Mouse (Mus musculus): ENCODE data around the gene Map1lc3b. TPM values are rescaled to one million over a fixed set of nuclear protein-coding genes. Genes with fewer than 3 reads are reported as not detected.
A peak's percentile ranks its signal among the peaks of the same experiment; 100 is the strongest.

Gene Map1lc3b
- polyA plus RNA-seq, 1 experiment, result 26.5 TPM

DNA sequence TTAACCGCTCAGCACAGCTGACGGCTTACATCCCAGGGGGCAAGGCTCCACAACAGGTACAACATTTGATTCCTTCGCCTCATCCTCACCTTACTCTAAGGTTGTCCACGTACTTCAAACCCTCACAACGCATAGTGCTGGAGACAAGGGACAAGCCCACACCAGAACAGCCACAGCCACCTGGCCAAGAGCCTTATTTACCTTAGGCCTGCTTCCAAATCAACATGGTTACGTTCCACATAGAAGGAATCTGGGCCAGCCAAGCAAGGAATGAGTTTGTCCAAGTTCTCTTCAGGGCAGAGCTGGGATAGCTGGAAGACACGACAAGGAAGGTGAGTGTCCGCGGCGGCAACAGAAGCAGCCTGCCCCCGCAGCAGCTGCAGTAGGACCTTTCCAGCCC is 19.8 kb downstream of the Map1lc3b start:
- Histone ChIP-seq H3K27me3 (ENCODE audit: control insufficient read depth, insufficient read depth, low read length) (no peaks in the 10 kb centered on the region), H3K27ac (ENCODE audit: control insufficient read depth, insufficient read depth, low read depth, low read length) (no peak overlapping the region), H3K36me3 (ENCODE audit: control insufficient read depth, insufficient read depth, low read length) (no peaks in the 10 kb centered on the region; the same call in none of the 2 replicates), H3K4me3 (ENCODE audit: control insufficient read depth, low read depth, low read length) (no peak overlapping the region), H3K4me1 (ENCODE audit: control insufficient read depth, insufficient read depth, low read length) (peaks cover 2% of the 10 kb centered on the region)
- TF ChIP-seq POLR2A (IDR thresholded peaks at IDR 0.05; ENCODE audit: control insufficient read depth, low read depth, low read length), result no peak
- no peak for TF ChIP-seq CTCF (IDR thresholded peaks at IDR 0.05; ENCODE audit: control insufficient read depth, insufficient read depth, insufficient replicate concordance, low read depth, low read length)

DNA sequence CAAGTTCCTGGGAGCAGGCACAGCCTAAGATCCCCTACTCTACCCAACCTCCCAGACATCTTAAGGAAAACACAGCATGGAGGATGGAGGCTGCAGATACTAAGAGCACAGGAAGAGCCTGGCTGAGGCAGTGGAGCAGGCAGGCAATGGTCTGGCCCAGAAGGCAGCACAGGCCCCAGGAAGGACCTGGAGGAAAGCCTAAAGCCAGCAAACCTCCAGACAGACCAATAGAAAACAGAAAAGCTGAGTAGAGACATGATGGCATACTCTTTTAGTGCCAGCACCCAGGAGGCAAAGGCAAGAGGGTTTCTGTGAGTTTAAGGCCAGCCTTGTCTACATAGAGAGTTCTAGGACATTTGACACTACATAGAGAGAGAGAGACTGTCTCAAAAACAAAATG is 23.3 kb downstream of the Map1lc3b start:
- no peak overlapping the region for H3K27ac ChIP-seq (ENCODE audit: control insufficient read depth, insufficient read depth, low read depth, low read length)
- H3K36me3 ChIP-seq (ENCODE audit: control insufficient read depth, insufficient read depth, low read length), result no peaks in the 10 kb centered on the region; the same call in none of the 2 replicates
- no peaks in the 10 kb centered on the region for H3K27me3 ChIP-seq (ENCODE audit: control insufficient read depth, insufficient read depth, low read length)

DNA sequence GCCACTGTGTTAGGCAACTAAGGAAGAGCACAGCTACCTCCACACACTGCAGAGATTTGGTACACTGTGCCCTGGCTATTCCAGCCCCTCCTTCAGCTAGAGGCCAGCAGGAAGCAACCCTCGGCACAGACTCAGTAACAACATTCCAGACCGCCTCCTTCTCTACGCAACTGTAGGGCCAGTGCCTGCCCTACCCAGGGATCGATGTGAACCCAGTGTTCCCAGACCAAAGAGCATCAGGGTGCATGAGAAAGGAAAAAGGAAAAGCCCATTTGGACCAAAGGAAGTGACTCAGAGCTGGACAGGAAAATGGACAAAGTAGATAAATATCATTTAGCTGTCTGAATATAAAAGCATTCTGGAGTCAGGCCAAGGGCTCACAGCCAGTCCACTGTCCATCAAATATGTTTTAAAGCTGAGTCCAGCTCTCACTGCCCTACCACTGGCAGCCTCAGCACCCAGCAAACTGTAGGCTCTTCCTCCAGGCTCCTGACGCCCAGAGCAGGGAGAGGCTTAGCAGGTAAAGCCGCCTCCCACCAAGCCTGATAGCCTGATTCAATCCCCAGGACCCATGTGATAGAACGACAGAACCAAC is 29.3 kb downstream of the Map1lc3b start:
- Histone ChIP-seq H3K27ac (ENCODE audit: control insufficient read depth, insufficient read depth, low read depth, low read length) (peak overlapping the region; percentile 36), H3K36me3 (ENCODE audit: control insufficient read depth, insufficient read depth, low read length) (no peaks in the 10 kb centered on the region; the same call in none of the 2 replicates), H3K27me3 (ENCODE audit: control insufficient read depth, insufficient read depth, low read length) (no peaks in the 10 kb centered on the region), H3K4me1 (ENCODE audit: control insufficient read depth, insufficient read depth, low read length) (peaks cover 5% of the 10 kb centered on the region), H3K4me3 (ENCODE audit: control insufficient read depth, low read depth, low read length) (no peak overlapping the region)
- TF ChIP-seq CTCF (IDR thresholded peaks at IDR 0.05; ENCODE audit: control insufficient read depth, insufficient read depth, insufficient replicate concordance, low read depth, low read length) (no peak), POLR2A (IDR thresholded peaks at IDR 0.05; ENCODE audit: control insufficient read depth, low read depth, low read length) (no peak)

More for the DNA sequence above, 23.3 kb downstream of the Map1lc3b start:
- no peak overlapping the region for H3K4me3 ChIP-seq (ENCODE audit: control insufficient read depth, low read depth, low read length)
- TF ChIP-seq CTCF (IDR thresholded peaks at IDR 0.05; ENCODE audit: control insufficient read depth, insufficient read depth, insufficient replicate concordance, low read depth, low read length), result no peak
- no peak for TF ChIP-seq POLR2A (IDR thresholded peaks at IDR 0.05; ENCODE audit: control insufficient read depth, low read depth, low read length)
- peaks cover 5% of the 10 kb centered on the region for H3K4me1 ChIP-seq (ENCODE audit: control insufficient read depth, insufficient read depth, low read length)

DNA sequence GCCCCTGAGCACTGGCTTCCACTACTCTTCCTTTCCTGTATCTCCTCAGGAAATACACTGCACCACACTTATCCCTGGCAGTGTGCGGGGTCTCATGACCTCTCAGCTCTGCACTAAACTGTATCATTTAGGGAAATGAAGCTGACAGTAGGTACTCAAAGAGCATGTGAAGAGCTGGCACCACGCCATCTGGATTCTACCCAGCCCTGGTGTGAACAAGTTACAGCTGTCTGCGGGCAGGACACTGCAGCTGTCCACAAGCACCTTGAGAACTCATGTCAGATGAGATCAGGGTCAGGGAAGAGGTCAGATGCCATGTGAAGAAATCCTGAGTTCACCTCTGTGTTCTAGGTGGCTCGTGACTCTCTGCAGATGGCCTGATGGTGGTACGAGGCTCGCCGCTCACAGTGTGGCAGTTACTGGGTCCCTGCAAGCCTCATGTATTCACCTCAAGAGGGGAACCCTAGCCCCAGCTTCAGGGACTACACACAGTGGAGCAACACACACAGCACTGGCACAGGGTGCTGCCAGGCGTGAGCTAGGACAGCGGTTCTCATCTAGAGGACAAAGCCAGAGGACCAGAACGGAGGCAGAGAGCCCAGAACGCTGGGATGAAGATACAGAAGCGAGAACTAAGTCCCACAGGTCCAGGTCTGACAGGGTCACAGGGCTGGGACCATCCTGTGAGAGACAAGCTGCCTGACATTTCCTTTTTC is 30.8 kb downstream of the Map1lc3b start:
- Histone ChIP-seq H3K4me3 (ENCODE audit: control insufficient read depth, low read depth, low read length) (no peak overlapping the region), H3K27ac (ENCODE audit: control insufficient read depth, insufficient read depth, low read depth, low read length) (no peak overlapping the region), H3K27me3 (ENCODE audit: control insufficient read depth, insufficient read depth, low read length) (no peaks in the 10 kb centered on the region), H3K36me3 (ENCODE audit: control insufficient read depth, insufficient read depth, low read length) (no peaks in the 10 kb centered on the region; the same call in none of the 2 replicates), H3K4me1 (ENCODE audit: control insufficient read depth, insufficient read depth, low read length) (no peaks in the 10 kb centered on the region)
- TF ChIP-seq POLR2A (IDR thresholded peaks at IDR 0.05; ENCODE audit: control insufficient read depth, low read depth, low read length) (no peak), CTCF (IDR thresholded peaks at IDR 0.05; ENCODE audit: control insufficient read depth, insufficient read depth, insufficient replicate concordance, low read depth, low read length) (no peak)

DNA sequence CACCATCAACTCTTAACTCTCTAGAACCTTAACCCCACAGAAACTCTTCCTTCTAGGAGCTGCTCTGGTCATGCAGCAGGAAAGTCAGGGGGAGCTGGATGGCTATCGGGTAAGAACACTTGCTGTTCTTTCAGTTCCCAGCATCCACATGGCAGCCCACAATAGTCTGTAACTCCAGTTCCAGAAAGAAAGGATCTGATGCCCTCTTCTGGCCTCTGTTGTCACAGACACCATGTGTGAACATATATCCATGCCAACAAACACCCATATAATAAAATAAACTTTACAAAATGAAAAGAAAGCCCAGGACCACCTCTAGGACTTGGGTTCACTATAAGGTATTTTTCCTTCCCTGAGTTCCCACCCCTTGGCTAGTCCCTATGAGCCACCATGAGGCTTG is 31.7 kb downstream of the Map1lc3b start:
- no peak overlapping the region for H3K27ac ChIP-seq (ENCODE audit: control insufficient read depth, insufficient read depth, low read depth, low read length)
- TF ChIP-seq POLR2A (IDR thresholded peaks at IDR 0.05; ENCODE audit: control insufficient read depth, low read depth, low read length) (no peak), CTCF (IDR thresholded peaks at IDR 0.05; ENCODE audit: control insufficient read depth, insufficient read depth, insufficient replicate concordance, low read depth, low read length) (no peak)
- H3K27me3 ChIP-seq (ENCODE audit: control insufficient read depth, insufficient read depth, low read length), result no peaks in the 10 kb centered on the region

DNA sequence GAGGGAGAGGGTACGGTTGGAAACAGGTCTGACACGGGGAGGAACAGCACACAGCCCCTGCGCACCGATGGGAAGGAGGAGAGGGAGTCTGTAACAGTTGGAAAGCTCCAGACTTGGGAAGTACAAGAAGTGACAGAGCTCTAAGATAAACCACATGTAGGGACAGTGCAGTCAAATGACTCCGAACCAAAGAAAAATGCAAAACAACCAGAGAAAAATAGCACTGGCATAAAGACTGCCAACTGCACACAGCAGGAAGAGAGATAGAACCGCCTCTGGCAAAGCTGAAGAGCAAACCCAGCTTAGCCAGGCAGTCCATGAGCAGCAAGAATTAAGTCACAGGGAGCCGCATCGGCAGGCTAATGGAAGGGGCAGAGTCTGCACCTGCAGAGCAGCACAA is 32.9 kb downstream of the Map1lc3b start:
- H3K27ac ChIP-seq (ENCODE audit: control insufficient read depth, insufficient read depth, low read depth, low read length), result no peak overlapping the region
- no peaks in the 10 kb centered on the region for H3K4me1 ChIP-seq (ENCODE audit: control insufficient read depth, insufficient read depth, low read length)
- no peak overlapping the region for H3K4me3 ChIP-seq (ENCODE audit: control insufficient read depth, low read depth, low read length)
- TF ChIP-seq POLR2A (IDR thresholded peaks at IDR 0.05; ENCODE audit: control insufficient read depth, low read depth, low read length), result no peak
- H3K36me3 ChIP-seq (ENCODE audit: control insufficient read depth, insufficient read depth, low read length), result no peaks in the 10 kb centered on the region
- H3K27me3 ChIP-seq (ENCODE audit: control insufficient read depth, insufficient read depth, low read length), result no peaks in the 10 kb centered on the region

More for the DNA sequence above, 31.7 kb downstream of the Map1lc3b start:
- Histone ChIP-seq H3K4me1 (ENCODE audit: control insufficient read depth, insufficient read depth, low read length) (no peaks in the 10 kb centered on the region), H3K36me3 (ENCODE audit: control insufficient read depth, insufficient read depth, low read length) (no peaks in the 10 kb centered on the region; the same call in none of the 2 replicates), H3K4me3 (ENCODE audit: control insufficient read depth, low read depth, low read length) (no peak overlapping the region)

DNA sequence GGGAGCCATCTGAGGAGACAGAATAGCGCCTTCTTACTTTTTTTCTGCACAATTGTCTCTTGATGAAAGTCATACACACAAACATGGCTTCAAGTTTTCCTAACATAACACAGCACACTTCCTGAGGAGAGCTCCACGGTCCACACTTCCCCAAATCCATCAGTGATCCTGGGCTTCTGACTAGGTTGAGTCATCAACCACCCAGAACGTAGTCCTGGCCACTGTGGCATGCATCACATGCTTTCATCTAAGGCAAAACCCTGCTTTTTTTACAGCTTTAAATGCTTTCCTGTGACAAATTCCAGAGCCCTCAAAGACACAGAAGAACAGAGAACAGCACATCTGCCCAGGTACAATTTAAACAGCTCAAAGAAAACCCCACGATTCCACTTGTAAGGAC is 38.5 kb downstream of the Map1lc3b start:
- Histone ChIP-seq H3K27me3 (ENCODE audit: control insufficient read depth, insufficient read depth, low read length) (no peaks in the 10 kb centered on the region), H3K27ac (ENCODE audit: control insufficient read depth, insufficient read depth, low read depth, low read length) (no peak overlapping the region), H3K4me3 (ENCODE audit: control insufficient read depth, low read depth, low read length) (no peak overlapping the region), H3K36me3 (ENCODE audit: control insufficient read depth, insufficient read depth, low read length) (no peaks in the 10 kb centered on the region), H3K4me1 (ENCODE audit: control insufficient read depth, insufficient read depth, low read length) (peaks cover 3% of the 10 kb centered on the region; the same call in 1 of the 2 replicates)
- TF ChIP-seq POLR2A (IDR thresholded peaks at IDR 0.05; ENCODE audit: control insufficient read depth, low read depth, low read length), result no peak
- TF ChIP-seq CTCF (IDR thresholded peaks at IDR 0.05; ENCODE audit: control insufficient read depth, insufficient read depth, insufficient replicate concordance, low read depth, low read length), result no peak

All from testis, adult 2 months (tissue).